Mouse (Mus musculus) thymus, adult 18-20 months (tissue): ENCODE results near the gene Pir.
A peak's percentile ranks its signal among the peaks of the same experiment; 100 is the strongest.

Experiments
- DNase-seq, 2 experiments: peaks; one replicate each; pipeline ENCODE4 v3.0.0; 2022; ENCODE audit warnings: mixed read lengths in 2 of 2

Gene Pir

DNA sequence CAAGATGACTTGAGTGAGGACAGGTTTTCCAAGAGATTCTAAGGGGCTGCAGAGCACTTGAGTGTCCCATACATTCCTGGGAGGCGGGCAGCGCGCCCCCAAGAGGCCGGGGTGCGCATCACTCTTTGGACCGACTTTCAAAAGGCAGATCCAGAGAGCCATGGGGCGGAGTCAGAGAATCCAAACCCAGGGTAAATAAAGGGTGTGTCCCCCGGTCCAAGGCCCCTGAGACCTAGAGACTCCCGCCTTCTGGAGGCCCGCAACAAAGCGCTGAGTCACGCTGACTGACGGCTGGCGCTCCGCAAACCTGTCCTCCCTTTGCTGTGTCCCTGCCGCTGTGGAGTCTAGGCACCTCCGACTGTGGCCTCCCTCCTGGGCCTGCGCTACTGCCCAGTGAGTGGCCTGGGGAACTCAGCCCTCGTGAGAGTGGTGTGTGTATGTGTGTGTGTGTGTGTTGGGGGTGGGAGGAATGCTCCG, at the start of gene Pir:
Pir (plus strand) TSS at position 87 of the 477 bp plus-strand sequence.
- peak; percentile 5 to 8 for DNase-seq

- DNase-seq, result peak in 1 of 2 experiments; percentile 1
Observed at GRCm38 (mm10) chrX:164221989-164222388, 47.2 kb upstream of the Pir start.

- no peak for DNase-seq
Observed at GRCm38 (mm10) chrX:164233380-164233779, 35.8 kb upstream of the Pir start.

GRCm38 (mm10) chrX:164245714-164246113, 23.5 kb upstream of the Pir start:
- DNase-seq, result no peak

GRCm38 (mm10) chrX:164246722-164247121, 22.4 kb upstream of the Pir start:
- DNase-seq, result no peak

DNA sequence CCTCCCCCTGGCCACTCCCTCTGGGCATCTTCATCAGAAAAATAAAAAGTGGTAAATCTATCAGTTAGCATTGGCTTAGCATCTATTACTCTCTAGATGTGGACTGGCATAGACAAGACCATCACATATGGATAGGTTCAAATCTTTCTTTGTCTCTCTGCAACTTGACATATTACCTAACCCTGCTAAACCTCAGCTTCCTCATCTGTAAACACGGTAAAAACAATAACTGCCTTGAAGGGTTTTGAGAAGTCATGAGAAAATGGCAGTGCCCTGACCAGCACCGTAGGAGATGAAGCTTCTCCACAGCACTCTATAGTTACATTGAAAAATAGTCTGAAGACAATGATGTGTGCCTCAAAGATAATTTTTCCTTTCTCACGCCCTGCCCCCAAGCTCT, 12.6 kb upstream of the Pir start:
- no peak for DNase-seq

- no peak for DNase-seq
Observed at GRCm38 (mm10) chrX:164258057-164258456, 11.1 kb upstream of the Pir start, which contains the start of gene Bmx. Gene Bmx, minus strand, starts transcription at chrX:164258193.

DNA sequence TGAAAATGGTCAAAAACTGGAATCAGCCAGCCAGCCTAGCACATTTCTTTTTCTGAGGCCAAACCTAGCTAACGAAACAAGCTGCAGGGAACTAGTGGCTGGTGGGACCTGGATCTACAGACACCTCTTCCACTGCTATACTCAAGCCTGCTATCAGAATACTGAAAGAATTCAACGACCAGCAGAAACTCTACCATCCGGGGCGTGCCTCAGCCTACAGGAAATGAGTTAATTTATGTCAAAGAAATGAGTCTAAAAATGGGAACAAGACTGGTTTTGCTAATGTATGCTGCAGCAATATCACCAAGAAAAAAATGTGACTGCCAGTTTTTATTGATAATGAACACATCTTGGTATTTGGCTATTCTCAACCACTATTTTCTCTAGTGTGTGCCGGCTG, 10.5 kb upstream of the Pir start:
- no peak for DNase-seq

GRCm38 (mm10) chrX:164262286-164262685, 6.9 kb upstream of the Pir start:
- DNase-seq, result no peak

GRCm38 (mm10) chrX:164264861-164265260, 4.3 kb upstream of the Pir start:
- DNase-seq, result no peak

DNA sequence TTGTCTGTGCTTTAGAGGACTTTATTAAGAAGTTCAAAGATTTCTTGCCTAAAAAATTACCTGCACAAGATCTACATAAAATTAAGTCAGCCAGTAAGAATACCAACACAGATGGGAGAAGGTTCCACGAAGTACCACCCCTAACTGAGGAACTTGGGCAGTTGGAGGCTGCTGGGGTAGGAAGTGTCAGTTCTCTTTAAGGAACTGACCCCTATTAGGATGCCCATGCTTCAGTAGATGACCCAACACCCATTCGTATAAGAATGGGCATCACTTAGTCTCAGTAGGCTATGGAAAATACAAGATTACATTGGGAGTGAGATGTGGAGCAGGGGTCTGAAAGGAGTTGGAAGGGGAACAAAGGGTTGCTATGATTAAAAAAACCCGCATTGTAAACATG, 1.4 kb downstream of the Pir start:
- DNase-seq, result no peak

DNA sequence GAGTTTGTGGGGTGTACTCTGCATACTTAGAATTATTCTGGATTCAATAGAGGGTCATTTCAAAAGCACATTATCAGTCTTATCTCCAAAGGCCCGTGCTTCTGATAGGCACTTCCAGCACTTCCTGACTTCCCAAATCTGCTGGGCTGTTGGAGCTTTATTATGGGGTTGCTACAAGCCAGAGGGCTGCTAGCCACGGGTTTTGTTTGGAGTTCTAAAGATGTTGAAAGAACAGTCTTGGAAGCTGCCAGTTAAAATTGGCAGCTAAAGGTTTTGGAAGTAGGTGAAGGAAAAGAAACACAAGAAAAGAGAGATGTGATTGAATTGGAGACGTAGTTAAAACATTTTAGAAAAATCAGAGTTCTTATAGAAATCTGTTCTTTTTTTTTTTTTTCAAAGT, 6.4 kb downstream of the Pir start:
- DNase-seq, result no peak

DNA sequence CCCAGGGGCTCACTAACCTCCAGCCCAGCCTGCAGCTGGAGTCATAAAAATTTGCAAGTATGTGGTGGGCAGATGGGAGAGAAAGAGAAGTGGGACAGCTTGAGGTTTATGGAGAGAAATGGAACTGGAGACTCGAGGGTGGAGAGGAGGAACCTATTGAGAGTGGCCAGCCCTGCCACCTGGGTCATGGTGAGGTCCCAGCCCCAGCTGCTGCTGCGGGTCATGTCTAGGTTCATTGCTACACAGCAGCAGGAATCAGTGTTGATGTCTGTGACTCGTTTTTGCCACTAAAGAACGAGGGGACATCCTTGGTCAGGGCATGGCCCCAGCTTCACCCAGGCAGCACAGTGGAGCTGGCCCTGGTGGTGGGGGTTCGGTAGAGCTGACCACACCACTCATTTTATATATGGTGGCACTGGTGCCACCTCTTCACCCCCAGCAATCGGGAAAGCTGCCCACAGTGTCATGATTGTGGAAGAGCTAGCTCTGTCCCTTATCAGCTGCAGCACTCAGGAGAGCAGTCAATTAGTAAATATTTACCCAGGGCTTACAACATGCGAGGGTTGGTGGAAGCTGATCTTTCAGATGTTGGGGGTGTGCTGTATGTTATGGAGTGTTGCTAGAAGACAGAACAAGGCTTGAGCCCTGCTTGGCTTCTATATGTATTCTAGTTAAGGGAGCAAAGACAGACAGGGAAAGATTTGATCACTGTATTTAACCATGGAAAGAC, 11.9 kb downstream of the Pir start:
- no peak for DNase-seq

DNA sequence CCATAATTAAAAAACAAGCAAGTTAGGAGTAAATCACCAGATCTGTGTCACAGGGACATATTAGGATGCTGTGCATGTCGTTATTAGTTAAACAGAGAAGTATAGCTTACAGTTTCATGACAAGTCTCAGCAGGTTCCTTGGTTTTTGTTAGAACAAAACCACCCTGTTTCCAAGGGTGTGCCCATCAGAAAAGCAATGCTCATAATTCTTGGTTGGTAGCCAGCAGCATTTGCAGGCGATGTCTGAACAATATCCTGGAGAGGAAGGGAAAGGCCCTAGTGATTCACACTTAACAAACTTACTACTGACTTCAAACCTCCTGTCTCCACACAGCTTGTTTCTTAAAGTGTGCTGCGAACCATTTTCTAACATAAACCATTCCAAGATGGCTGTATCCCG, 14.6 kb downstream of the Pir start:
- no peak for DNase-seq

DNA sequence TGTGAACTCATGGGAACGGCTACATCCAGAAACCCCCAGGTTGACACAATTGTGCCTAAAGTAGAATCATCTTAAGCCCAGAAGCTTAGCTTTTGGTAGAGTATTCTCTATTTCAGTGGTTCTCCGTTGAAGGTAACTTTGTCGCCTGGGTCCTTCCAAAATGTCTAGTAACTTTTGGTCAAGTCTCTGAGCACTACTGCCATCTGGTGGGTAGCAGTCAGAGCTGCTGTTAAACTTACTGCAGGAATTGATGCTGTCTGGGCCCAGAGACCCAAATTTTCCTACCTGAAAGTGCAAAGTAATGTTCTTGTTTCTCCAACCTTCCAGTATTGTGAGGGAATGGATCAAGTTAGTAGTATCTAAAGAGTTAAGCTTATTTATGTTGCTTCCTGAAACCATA, 17.9 kb downstream of the Pir start:
- DNase-seq, result no peak

- DNase-seq, result no peak
Observed at GRCm38 (mm10) chrX:164291147-164291546, 22.0 kb downstream of the Pir start.

DNA sequence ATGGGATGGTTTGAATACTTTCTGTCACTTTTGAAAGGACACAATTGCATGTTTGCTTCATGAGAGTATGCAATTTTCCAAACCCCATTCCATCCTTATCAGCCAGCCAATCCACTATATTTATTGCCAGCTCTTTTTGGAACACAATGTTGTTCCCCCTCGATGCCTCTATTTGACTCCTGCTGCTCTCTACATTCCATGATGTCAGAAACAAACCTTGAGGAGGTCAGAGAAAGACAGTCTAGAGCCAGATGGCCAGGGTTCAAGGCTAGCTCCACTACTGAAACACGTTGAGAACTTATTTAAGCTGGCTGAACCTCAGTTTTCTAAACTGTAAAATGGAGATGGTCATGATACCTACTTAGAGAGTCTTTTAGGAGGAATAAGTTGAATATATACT, 37.1 kb downstream of the Pir start:
- DNase-seq, result no peak

GRCm38 (mm10) chrX:164313876-164314275, 44.7 kb downstream of the Pir start:
- no peak for DNase-seq

GRCm38 (mm10) chrX:164318554-164318953, 49.4 kb downstream of the Pir start:
- no peak for DNase-seq

DNA sequence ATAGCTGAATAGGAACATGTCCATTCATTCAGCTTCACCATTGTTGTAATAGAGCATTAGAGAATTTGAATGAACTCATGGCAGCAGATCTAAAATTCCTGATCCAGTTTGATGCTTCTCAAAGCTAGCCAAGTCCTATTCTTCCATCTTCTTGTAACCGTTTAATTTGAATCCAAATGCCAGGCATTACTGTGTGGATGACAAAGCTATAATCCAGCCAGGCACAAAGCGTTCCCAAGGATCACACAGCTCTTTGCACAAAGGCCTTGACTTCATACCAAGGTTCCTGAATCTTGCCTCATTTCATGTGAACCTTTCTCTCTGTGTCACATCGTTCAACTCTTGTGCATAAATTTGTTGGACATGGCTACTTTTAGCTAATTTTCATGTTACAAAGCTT, 50.9 kb downstream of the Pir start:
- no peak for DNase-seq

DNA sequence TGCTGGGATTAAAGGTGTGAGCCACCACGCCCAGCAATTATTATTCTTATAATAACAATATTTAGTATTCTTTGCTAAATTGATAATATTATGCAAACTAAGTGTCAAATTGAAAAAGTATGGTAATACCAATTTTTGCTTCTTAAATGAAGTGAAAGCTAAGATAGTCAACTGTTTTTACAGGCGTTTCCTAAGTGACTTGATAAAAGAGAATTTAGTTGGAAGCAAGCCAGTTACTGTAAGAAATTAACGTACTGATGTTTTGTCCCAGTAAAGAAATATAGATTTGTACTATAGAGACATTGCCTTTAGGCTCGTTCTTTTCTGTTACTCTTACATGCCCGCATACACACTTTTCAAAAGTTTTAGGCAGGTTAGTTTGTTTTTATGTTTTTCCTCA, 53.3 kb downstream of the Pir start:
- no peak for DNase-seq

GRCm38 (mm10) chrX:164323391-164323913, 54.3 kb downstream of the Pir start:
- DNase-seq, result no peak

DNA sequence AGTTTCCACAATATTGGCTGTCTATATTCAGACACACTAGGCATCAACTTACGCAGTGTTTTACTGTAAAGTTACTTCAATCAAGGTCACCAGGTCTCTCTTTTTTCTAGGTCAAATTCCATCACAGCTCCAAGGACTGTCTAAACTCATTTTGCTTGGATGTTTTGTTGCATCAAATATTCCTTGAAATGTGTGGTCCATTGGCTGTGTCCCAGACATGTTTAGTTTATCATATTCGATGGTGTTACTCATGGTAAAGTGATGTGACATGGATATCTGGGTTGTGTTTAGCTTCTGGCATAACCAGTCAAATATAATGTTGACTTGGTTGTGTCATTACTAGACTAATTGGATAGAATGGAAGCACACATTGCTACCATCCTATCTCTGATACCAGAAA, 61.2 kb downstream of the Pir start:
- DNase-seq, result no peak

DNA sequence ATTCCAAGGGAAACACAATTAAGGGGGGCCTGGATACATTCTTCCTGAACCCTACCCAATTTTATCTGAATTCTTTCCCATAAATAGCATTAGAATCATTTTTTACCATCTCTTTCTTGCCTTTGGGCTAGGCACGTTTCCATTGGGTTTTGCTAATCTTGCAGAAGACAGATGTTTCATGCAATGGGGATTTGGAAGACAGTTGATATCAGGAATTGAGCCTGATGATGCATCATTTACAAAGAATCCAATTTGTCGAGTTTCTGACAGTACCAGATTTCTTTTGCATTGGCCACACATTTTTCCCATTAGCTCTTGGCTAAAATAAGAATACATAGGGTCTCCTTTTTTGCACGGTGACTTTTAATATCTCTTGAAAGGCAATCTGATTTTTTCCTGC, 61.6 kb downstream of the Pir start:
- no peak for DNase-seq

- no peak for DNase-seq
Observed at GRCm38 (mm10) chrX:164338591-164338990, 69.4 kb downstream of the Pir start.
